Mouse (Mus musculus): Measurements from ENCODE around the gene Mcf2l. TPM values are rescaled to one million over a fixed set of nuclear protein-coding genes. Genes with fewer than 3 reads are reported as not detected.
A peak's percentile ranks its signal among the peaks of the same experiment; 100 is the strongest.

Gene Mcf2l
- polyA plus RNA-seq, 1 experiment: 2.2 TPM

- no peak overlapping the region for H3K27ac ChIP-seq (ENCODE audit: insufficient read depth, low read depth, low read length)
- no peak for TF ChIP-seq POLR2A (IDR thresholded peaks at IDR 0.05; ENCODE audit: borderline replicate concordance, low read depth, low read length)
- TF ChIP-seq CTCF (IDR thresholded peaks at IDR 0.05; ENCODE audit: low read depth, low read length): peak; percentile 89
- H3K4me1 ChIP-seq (ENCODE audit: control insufficient read depth, insufficient read depth, low read length): peaks cover 5% of the 10 kb centered on the region
- H3K4me3 ChIP-seq (ENCODE audit: insufficient read depth, low read length): no peak overlapping the region
Observed at GRCm38 (mm10) chr8:12978726-12979125, 105.1 kb downstream of the Mcf2l start.

GRCm38 (mm10) chr8:12983681-12984467 is 110.3 kb downstream of the Mcf2l start:
- TF ChIP-seq POLR2A (IDR thresholded peaks at IDR 0.05; ENCODE audit: borderline replicate concordance, low read depth, low read length) (no peak), CTCF (IDR thresholded peaks at IDR 0.05; ENCODE audit: low read depth, low read length) (no peak)
- H3K27ac ChIP-seq (ENCODE audit: insufficient read depth, low read depth, low read length): no peak overlapping the region
- H3K4me1 ChIP-seq (ENCODE audit: control insufficient read depth, insufficient read depth, low read length): peaks cover 13% of the 10 kb centered on the region
- H3K4me3 ChIP-seq (ENCODE audit: insufficient read depth, low read length): no peak overlapping the region

- H3K27ac ChIP-seq (ENCODE audit: insufficient read depth, low read depth, low read length): no peak overlapping the region
- no peak for TF ChIP-seq POLR2A (IDR thresholded peaks at IDR 0.05; ENCODE audit: borderline replicate concordance, low read depth, low read length)
- no peak for TF ChIP-seq CTCF (IDR thresholded peaks at IDR 0.05; ENCODE audit: low read depth, low read length)
- no peak overlapping the region for H3K4me3 ChIP-seq (ENCODE audit: insufficient read depth, low read length)
- H3K4me1 ChIP-seq (ENCODE audit: control insufficient read depth, insufficient read depth, low read length): peaks cover 13% of the 10 kb centered on the region
Observed at GRCm38 (mm10) chr8:12984601-12985243, 111.1 kb downstream of the Mcf2l start.

DNA sequence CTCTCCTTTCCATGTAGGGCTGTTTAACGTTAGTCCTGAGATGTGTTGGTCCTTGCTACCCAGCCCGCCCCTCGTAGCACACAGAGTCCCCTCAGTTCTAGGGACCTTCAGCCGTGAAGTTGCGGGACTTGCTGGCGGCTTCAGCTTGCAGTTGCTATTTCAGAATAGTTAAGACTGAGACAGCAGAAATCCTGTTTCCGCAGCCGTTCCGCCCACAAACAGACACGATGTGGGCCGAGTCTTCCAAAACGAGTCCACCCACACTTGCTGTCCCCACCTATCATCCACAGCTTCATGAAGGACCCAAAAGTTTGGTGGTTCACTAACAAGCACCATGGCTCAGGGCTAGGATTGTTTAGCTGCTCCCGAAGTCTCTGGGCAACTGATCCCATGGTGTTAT is 111.7 kb downstream of the Mcf2l start:
- no peak for TF ChIP-seq CTCF (IDR thresholded peaks at IDR 0.05; ENCODE audit: low read depth, low read length)
- TF ChIP-seq POLR2A (IDR thresholded peaks at IDR 0.05; ENCODE audit: borderline replicate concordance, low read depth, low read length): no peak
- Histone ChIP-seq H3K27ac (ENCODE audit: insufficient read depth, low read depth, low read length) (no peak overlapping the region), H3K4me3 (ENCODE audit: insufficient read depth, low read length) (no peak overlapping the region), H3K4me1 (ENCODE audit: control insufficient read depth, insufficient read depth, low read length) (peaks cover 13% of the 10 kb centered on the region)

- Histone ChIP-seq H3K4me3 (ENCODE audit: insufficient read depth, low read length) (no peak overlapping the region), H3K27ac (ENCODE audit: insufficient read depth, low read depth, low read length) (no peak overlapping the region), H3K4me1 (ENCODE audit: control insufficient read depth, insufficient read depth, low read length) (peaks cover 13% of the 10 kb centered on the region)
- no peak for TF ChIP-seq CTCF (IDR thresholded peaks at IDR 0.05; ENCODE audit: low read depth, low read length)
- no peak for TF ChIP-seq POLR2A (IDR thresholded peaks at IDR 0.05; ENCODE audit: borderline replicate concordance, low read depth, low read length)
Observed at GRCm38 (mm10) chr8:12987571-12987970, 114.0 kb downstream of the Mcf2l start.

DNA sequence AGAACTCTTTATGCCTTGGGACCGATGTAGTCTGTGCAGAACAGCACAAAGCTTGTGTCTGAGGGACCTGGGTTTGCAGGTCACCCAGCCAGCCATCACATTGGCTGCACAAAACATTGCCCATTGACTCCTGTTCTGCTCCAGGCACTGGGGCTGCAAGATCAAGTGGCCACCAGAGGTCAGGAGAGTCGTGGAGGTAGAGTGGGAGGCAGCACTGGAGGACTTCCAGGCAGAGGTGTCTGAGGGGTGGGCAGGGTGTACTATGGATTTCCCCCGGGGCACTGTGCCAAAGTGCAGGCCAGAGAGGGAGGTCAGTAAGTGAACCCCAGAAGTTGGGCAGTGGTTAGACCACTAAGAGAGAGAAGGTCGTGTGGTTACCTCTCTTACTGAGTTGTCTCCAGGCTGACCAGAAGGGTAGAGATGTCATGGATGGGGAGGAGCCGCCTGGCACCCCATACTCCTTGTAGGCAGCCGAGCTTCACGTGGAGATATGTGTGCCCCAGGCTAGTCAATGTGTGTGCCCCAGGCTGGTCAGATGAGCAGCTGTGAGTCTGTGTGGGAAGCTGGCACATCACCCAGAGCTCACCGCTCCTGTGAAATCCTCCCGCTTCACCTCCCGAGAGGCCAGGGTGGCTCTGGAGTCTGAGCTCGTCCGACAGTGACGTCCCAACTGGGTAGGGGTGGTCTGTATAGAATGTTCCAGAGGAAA is 115.3 kb downstream of the Mcf2l start:
- Histone ChIP-seq H3K27ac (ENCODE audit: insufficient read depth, low read depth, low read length) (no peak overlapping the region), H3K4me1 (ENCODE audit: control insufficient read depth, insufficient read depth, low read length) (peaks cover 9% of the 10 kb centered on the region), H3K4me3 (ENCODE audit: insufficient read depth, low read length) (no peak overlapping the region)
- TF ChIP-seq POLR2A (IDR thresholded peaks at IDR 0.05; ENCODE audit: borderline replicate concordance, low read depth, low read length) (no peak), CTCF (IDR thresholded peaks at IDR 0.05; ENCODE audit: low read depth, low read length) (peak; percentile 36; the same call in 1 of the 2 replicates)

GRCm38 (mm10) chr8:12991411-12991810 is 117.8 kb downstream of the Mcf2l start:
- H3K4me1 ChIP-seq (ENCODE audit: control insufficient read depth, insufficient read depth, low read length): no peaks in the 10 kb centered on the region
- H3K4me3 ChIP-seq (ENCODE audit: insufficient read depth, low read length): no peak overlapping the region
- H3K27ac ChIP-seq (ENCODE audit: insufficient read depth, low read depth, low read length): no peak overlapping the region
- TF ChIP-seq POLR2A (IDR thresholded peaks at IDR 0.05; ENCODE audit: borderline replicate concordance, low read depth, low read length) (no peak), CTCF (IDR thresholded peaks at IDR 0.05; ENCODE audit: low read depth, low read length) (no peak)

GRCm38 (mm10) chr8:12994468-12994867 is 120.9 kb downstream of the Mcf2l start:
- no peak for TF ChIP-seq CTCF (IDR thresholded peaks at IDR 0.05; ENCODE audit: low read depth, low read length)
- no peak overlapping the region for H3K4me3 ChIP-seq (ENCODE audit: insufficient read depth, low read length)
- no peaks in the 10 kb centered on the region for H3K4me1 ChIP-seq (ENCODE audit: control insufficient read depth, insufficient read depth, low read length)
- H3K27ac ChIP-seq (ENCODE audit: insufficient read depth, low read depth, low read length): no peak overlapping the region

GRCm38 (mm10) chr8:12995481-12995880 is 121.9 kb downstream of the Mcf2l start:
- TF ChIP-seq CTCF (IDR thresholded peaks at IDR 0.05; ENCODE audit: low read depth, low read length): no peak
- no peak for TF ChIP-seq POLR2A (IDR thresholded peaks at IDR 0.05; ENCODE audit: borderline replicate concordance, low read depth, low read length)
- no peak overlapping the region for H3K4me3 ChIP-seq (ENCODE audit: insufficient read depth, low read length)
- H3K4me1 ChIP-seq (ENCODE audit: control insufficient read depth, insufficient read depth, low read length): no peaks in the 10 kb centered on the region
- no peak overlapping the region for H3K27ac ChIP-seq (ENCODE audit: insufficient read depth, low read depth, low read length)

- Histone ChIP-seq H3K4me3 (ENCODE audit: insufficient read depth, low read length) (no peak overlapping the region), H3K4me1 (ENCODE audit: control insufficient read depth, insufficient read depth, low read length) (no peaks in the 10 kb centered on the region), H3K27ac (ENCODE audit: insufficient read depth, low read depth, low read length) (no peak overlapping the region)
- no peak for TF ChIP-seq CTCF (IDR thresholded peaks at IDR 0.05; ENCODE audit: low read depth, low read length)
- no peak for TF ChIP-seq POLR2A (IDR thresholded peaks at IDR 0.05; ENCODE audit: borderline replicate concordance, low read depth, low read length)
Observed at GRCm38 (mm10) chr8:12996831-12997275, 123.2 kb downstream of the Mcf2l start.
